Mouse (Mus musculus) cortical plate, adult 2 months (tissue): ENCODE measurements at regions not wholly inside any gene's neighbourhood (a gene's known extent, or its start where the extent isn't known, plus 50 kb on each side); places are given as distances from the start of the nearest gene placed in this dataset.

ENCODE experiments used
- H3K27ac ChIP-seq: fragments of 200-500 bp; 2 replicates; pipeline ENCODE4 v1.5.1; 2012; ENCODE audit warnings: low read length, control low read depth, inconsistent platforms; ENCODE audit not compliant: insufficient read depth
- H3K4me1 ChIP-seq: fragments of 200-500 bp; 2 replicates; pipeline ENCODE4 v1.6.1; 2011; ENCODE audit warnings: low read length; ENCODE audit not compliant: control insufficient read depth, insufficient read depth
- H3K4me3 ChIP-seq: fragments of 200-500 bp; 2 replicates; pipeline ENCODE4 v1.5.1; 2011; ENCODE audit warnings: mild to moderate bottlenecking, low read length, control low read depth; ENCODE audit not compliant: insufficient read depth
- CTCF ChIP-seq: fragments of 200-500 bp; IDR thresholded peaks from 2 replicates; pipeline ENCODE4 v1.5.1; 2011; ENCODE audit warnings: mild to moderate bottlenecking, control low read depth, low read length; ENCODE audit not compliant: insufficient read depth; ENCODE audit errors: extremely low read depth
- POLR2A ChIP-seq: fragments of 200-500 bp; IDR thresholded peaks from 2 replicates; pipeline ENCODE4 v1.6.1; 2011; ENCODE audit warnings: mild to moderate bottlenecking, low read length, control low read depth; ENCODE audit not compliant: insufficient read depth; ENCODE audit errors: extremely low read depth

GRCm38 (mm10) chr12:21522621-21523020 is 105.2 kb upstream of the Ywhaq start:
- no peak overlapping the region for H3K4me3 ChIP-seq
- no peak for TF ChIP-seq CTCF
- no peaks in the 10 kb centered on the region for H3K4me1 ChIP-seq
- H3K27ac ChIP-seq: no peak overlapping the region

GRCm38 (mm10) chr12:21519058-21519457 is 101.6 kb upstream of the Ywhaq start:
- Histone ChIP-seq H3K4me1 (no peaks in the 10 kb centered on the region), H3K4me3 (no peak overlapping the region), H3K27ac (no peak overlapping the region)
- no peak for TF ChIP-seq CTCF
- no peak for TF ChIP-seq POLR2A

- H3K27ac ChIP-seq: peak overlapping the region; percentile 72
- H3K4me3 ChIP-seq: no peak overlapping the region
- TF ChIP-seq POLR2A (no peak), CTCF (no peak)
- no peaks in the 10 kb centered on the region; the same call in 1 of the 2 replicates for H3K4me1 ChIP-seq
Observed at GRCm38 (mm10) chr12:21512736-21513135, 95.3 kb upstream of the Ywhaq start.

- TF ChIP-seq CTCF (no peak), POLR2A (no peak)
- H3K4me1 ChIP-seq: no peaks in the 10 kb centered on the region; the same call in 1 of the 2 replicates
- H3K27ac ChIP-seq: peak overlapping the region; percentile 72
- no peak overlapping the region for H3K4me3 ChIP-seq
Observed at GRCm38 (mm10) chr12:21511043-21511665, 93.7 kb upstream of the Ywhaq start.

GRCm38 (mm10) chr12:21507080-21507479 is 89.6 kb upstream of the Ywhaq start:
- no peak overlapping the region for H3K4me3 ChIP-seq
- H3K27ac ChIP-seq: no peak overlapping the region
- TF ChIP-seq CTCF: no peak
- TF ChIP-seq POLR2A: no peak
- peaks cover 2% of the 10 kb centered on the region; the same call in 1 of the 2 replicates for H3K4me1 ChIP-seq

- TF ChIP-seq CTCF (no peak), POLR2A (no peak)
- peaks cover 2% of the 10 kb centered on the region; the same call in 1 of the 2 replicates for H3K4me1 ChIP-seq
- H3K4me3 ChIP-seq: no peak overlapping the region
- H3K27ac ChIP-seq: peak overlapping the region; percentile 5; the same call in 1 of the 2 replicates
Observed at GRCm38 (mm10) chr12:21505731-21506368, 88.4 kb upstream of the Ywhaq start.

- H3K4me1 ChIP-seq: 0 out of 2 replicates have a peak, but pooled peaks cover 2% of the 10 kb centered on the region
- no peak for TF ChIP-seq POLR2A
- no peak for TF ChIP-seq CTCF
- no peak overlapping the region for H3K4me3 ChIP-seq
- no peak overlapping the region for H3K27ac ChIP-seq
Observed at GRCm38 (mm10) chr12:21503250-21503649, 85.8 kb upstream of the Ywhaq start.

- TF ChIP-seq POLR2A (no peak), CTCF (no peak)
- Histone ChIP-seq H3K4me3 (no peak overlapping the region), H3K27ac (no peak overlapping the region), H3K4me1 (peaks cover 4% of the 10 kb centered on the region; the same call in 1 of the 2 replicates)
Observed at GRCm38 (mm10) chr12:21496974-21497373, 79.5 kb upstream of the Ywhaq start.

- H3K4me3 ChIP-seq: no peak overlapping the region
- H3K27ac ChIP-seq: no peak overlapping the region
- H3K4me1 ChIP-seq: peaks cover 4% of the 10 kb centered on the region; the same call in 1 of the 2 replicates
- TF ChIP-seq CTCF (no peak), POLR2A (no peak)
Observed at GRCm38 (mm10) chr12:21495511-21495910, 78.1 kb upstream of the Ywhaq start.

- H3K4me3 ChIP-seq: no peak overlapping the region
- peaks cover 4% of the 10 kb centered on the region; the same call in 1 of the 2 replicates for H3K4me1 ChIP-seq
- H3K27ac ChIP-seq: peak overlapping the region; percentile 74; the same call in 1 of the 2 replicates
- TF ChIP-seq POLR2A (no peak), CTCF (no peak)
Observed at GRCm38 (mm10) chr12:21493471-21493870, 76.0 kb upstream of the Ywhaq start.
